Mouse (Mus musculus): ENCODE results near the gene Tnrc6c.

- no peak for TF ChIP-seq POLR2A (IDR thresholded peaks at IDR 0.05; ENCODE audit: insufficient read depth, low read depth, low read length)
- TF ChIP-seq CTCF (IDR thresholded peaks at IDR 0.05): no peak
- TF ChIP-seq EP300 (IDR thresholded peaks at IDR 0.05; ENCODE audit: insufficient read depth, low read depth, low read length): no peak
Observed at GRCm38 (mm10) chr11:117619581-117619980, 34.5 kb upstream of the Tnrc6c start.

All from heart, adult 2 months (tissue).